Mouse (Mus musculus) midbrain, postnatal 0 days (tissue): ENCODE data around the gene Cry2. TPM values are rescaled to one million over a fixed set of nuclear protein-coding genes. Genes with fewer than 3 reads are reported as not detected.
A peak's percentile ranks its signal among the peaks of the same experiment; 100 is the strongest.

ENCODE experiments used
- ATAC-seq: fragments of 200-750 bp; cut with Nextera tagmentation; 2 replicates; pipeline ENCODE4 v1.8.0; 2017; ENCODE audit warnings: moderate number of reproducible peaks, mild to moderate bottlenecking, moderate TSS enrichment, moderate library complexity; ENCODE audit not compliant: low FRiP score
- DNase-seq: peaks from one replicate; pipeline ENCODE4 v3.0.0-alpha.2; 2015; ENCODE audit warnings: low spot score
- H3K27ac ChIP-seq: fragments of 300-500 bp; sonication (generic); 2 replicates; pipeline ENCODE4 v1.5.1; 2014; ENCODE audit warnings: low read depth, mild to moderate bottlenecking, low read length, mixed read lengths
- H3K27me3 ChIP-seq: fragments of 300-500 bp; sonication (generic); 2 replicates; pipeline ENCODE4 v1.6.1; 2014; ENCODE audit warnings: low read length, control low read depth, mixed read lengths; ENCODE audit not compliant: insufficient read depth
- H3K36me3 ChIP-seq: fragments of 300-500 bp; sonication (generic); 2 replicates; pipeline ENCODE4 v1.6.1; 2014; ENCODE audit warnings: low read length, control low read depth, mixed read lengths; ENCODE audit not compliant: insufficient read depth
- H3K4me1 ChIP-seq: fragments of 300-500 bp; sonication (generic); 2 replicates; pipeline ENCODE4 v1.6.1; 2014; ENCODE audit warnings: mild to moderate bottlenecking, control low read depth, antibody characterized with exemption, low read length, mixed read lengths; ENCODE audit not compliant: insufficient read depth
- H3K4me2 ChIP-seq: fragments of 300-500 bp; sonication (generic); 2 replicates; pipeline ENCODE4 v1.6.1; 2014; ENCODE audit warnings: low read depth, mild to moderate bottlenecking, low read length, mixed read lengths; ENCODE audit not compliant: poor library complexity, severe bottlenecking
- H3K4me3 ChIP-seq: fragments of 300-500 bp; sonication (generic); 2 replicates; pipeline ENCODE4 v1.5.1; 2014; ENCODE audit warnings: low read depth, mild to moderate bottlenecking, low read length, moderate library complexity
- H3K9ac ChIP-seq: fragments of 300-500 bp; sonication (generic); replicated peaks from 2 replicates; pipeline ENCODE4 v1.6.1; 2014; ENCODE audit warnings: mild to moderate bottlenecking, low read length, moderate library complexity, mixed read lengths; ENCODE audit not compliant: poor library complexity, severe bottlenecking
- H3K9me3 ChIP-seq: fragments of 300-500 bp; sonication (generic); 2 replicates; pipeline ENCODE4 v1.6.1; 2016; ENCODE audit warnings: low read length, control low read depth
- CTCF ChIP-seq: IDR thresholded peaks from 2 replicates; pipeline ENCODE4 v1.5.1; 2016; ENCODE audit warnings: antibody characterized with exemption, mild to moderate bottlenecking
- WGBS: fragments of 180-500 bp; shearing (Covaris S2); extraction: QIAGEN DNeasy Blood & Tissue Kit; methylation state at CpG from one replicate; pipeline ENCODE4 v1.1.7; 2014; 5-methylcytosine and 5-hydroxymethylcytosine counted together
- polyA plus RNA-seq: library from polyadenylated mRNA; unstranded; fragments of >200 nt; fragmentation: Nextera tagmentation; extraction: Ambion mirVana; gene quantifications from 2 replicates; pipeline ENCODE4 v1.2.1, GENCODE M21; 2015
- total RNA-seq: library from RNA; depleted of rRNA; stranded (reverse); fragments of >200 nt; gene quantifications from 2 replicates; pipeline ENCODE4 v1.2.3, GENCODE M21; 2014

Cry2 gene
- total and polyA plus RNA-seq, 2 experiments from 2014 or later, result 41.9 to 55.2 TPM

- Histone ChIP-seq H3K4me1 (peaks cover 11% of the 10 kb centered on the region; the same call in 1 of the 2 replicates), H3K9ac (peak overlapping the region; percentile 89), H3K9me3 (no peaks in the 10 kb centered on the region), H3K4me3 (peak overlapping the region; percentile 88), H3K36me3 (no peaks in the 10 kb centered on the region), H3K27ac (peak overlapping the region; percentile 77), H3K27me3 (no peaks in the 10 kb centered on the region), H3K4me2 (peak overlapping the region; percentile 92)
- WGBS, result 23% methylated on average over 17 of the region's 17 CpGs
- ATAC-seq (no peak), DNase-seq (peak; percentile 65)
- no peak for TF ChIP-seq CTCF
Observed at GRCm38 (mm10) chr2:92432299-92433295, 1.2 kb downstream of the Cry2 start.

- Histone ChIP-seq H3K27me3 (no peaks in the 10 kb centered on the region), H3K9me3 (no peaks in the 10 kb centered on the region), H3K4me2 (peak overlapping the region; percentile 92), H3K4me3 (peak overlapping the region; percentile 88), H3K27ac (peak overlapping the region; percentile 77), H3K4me1 (peaks cover 11% of the 10 kb centered on the region; the same call in 1 of the 2 replicates), H3K9ac (peak overlapping the region; percentile 89), H3K36me3 (no peaks in the 10 kb centered on the region)
- TF ChIP-seq CTCF, result no peak
- WGBS, result 8% methylated on average over 11 of the region's 11 CpGs
- DNase-seq (peak; percentile 50), ATAC-seq (no peak)
Observed at GRCm38 (mm10) chr2:92431611-92432179, 2.1 kb downstream of the Cry2 start.

GRCm38 (mm10) chr2:92430723-92431541 lies 2.9 kb downstream of the Cry2 start:
- Histone ChIP-seq H3K4me3 (peak overlapping the region; percentile 88), H3K9ac (peak overlapping the region; percentile 89), H3K36me3 (no peaks in the 10 kb centered on the region), H3K4me1 (peaks cover 11% of the 10 kb centered on the region; the same call in 1 of the 2 replicates), H3K27ac (peak overlapping the region; percentile 77), H3K9me3 (no peaks in the 10 kb centered on the region), H3K4me2 (peak overlapping the region; percentile 92), H3K27me3 (no peaks in the 10 kb centered on the region)
- 47% methylated on average over 21 of the region's 21 CpGs for WGBS
- DNase-seq, result peak; percentile 77
- TF ChIP-seq CTCF, result peak; percentile 35
- ATAC-seq, result no peak

GRCm38 (mm10) chr2:92430089-92430488 lies 3.8 kb downstream of the Cry2 start:
- no peak overlapping the region for H3K4me2 ChIP-seq
- peaks cover 15% of the 10 kb centered on the region; the same call in 1 of the 2 replicates for H3K4me1 ChIP-seq
- H3K4me3 ChIP-seq, result no peak overlapping the region
- H3K9me3 ChIP-seq, result no peaks in the 10 kb centered on the region
- no peaks in the 10 kb centered on the region for H3K27me3 ChIP-seq
- no peak for ATAC-seq
- H3K9ac ChIP-seq, result no peak overlapping the region
- DNase-seq, result no peak
- H3K27ac ChIP-seq, result no peak overlapping the region
- TF ChIP-seq CTCF, result no peak
- H3K36me3 ChIP-seq, result no peaks in the 10 kb centered on the region
- WGBS, result 91% methylated on average over 2 of the region's 2 CpGs

GRCm38 (mm10) chr2:92427882-92428281 lies 6.0 kb downstream of the Cry2 start:
- DNase-seq (peak; percentile 80), ATAC-seq (no peak)
- Histone ChIP-seq H3K4me3 (no peak overlapping the region), H3K36me3 (peaks cover 16% of the 10 kb centered on the region), H3K4me2 (no peak overlapping the region), H3K9me3 (no peaks in the 10 kb centered on the region), H3K27me3 (no peaks in the 10 kb centered on the region), H3K4me1 (0 out of 2 replicates have a peak, but pooled peaks cover 11% of the 10 kb centered on the region), H3K27ac (no peak overlapping the region), H3K9ac (no peak overlapping the region; the same call in 1 of the 2 replicates)
- peak; percentile 17; the same call in 1 of the 2 replicates for TF ChIP-seq CTCF
- 39% methylated on average over 6 of the region's 6 CpGs for WGBS
